Mouse (Mus musculus) neural tube, embryonic 13.5 days (tissue): ENCODE data around the gene Nup50. TPM values are rescaled to one million over a fixed set of nuclear protein-coding genes. Genes with fewer than 3 reads are reported as not detected.
A peak's percentile ranks its signal among the peaks of the same experiment; 100 is the strongest.

Source experiments
- ATAC-seq: fragments of 200-750 bp; cut with Nextera tagmentation; 2 replicates; pipeline ENCODE4 v1.8.0; 2017; ENCODE audit warnings: low read depth, mild to moderate bottlenecking, moderate TSS enrichment, moderate library complexity
- H3K27ac ChIP-seq: fragments of 300-500 bp; sonication (generic); replicated peaks from 2 replicates; pipeline ENCODE4 v1.5.1; 2015; ENCODE audit warnings: moderate library complexity, mild to moderate bottlenecking, inconsistent platforms
- H3K27me3 ChIP-seq: fragments of 300-500 bp; sonication (generic); 2 replicates; pipeline ENCODE4 v1.6.1; 2015; ENCODE audit warnings: mild to moderate bottlenecking, inconsistent platforms
- H3K36me3 ChIP-seq: fragments of 300-500 bp; sonication (generic); 2 replicates; pipeline ENCODE4 v1.6.1; 2015; ENCODE audit warnings: mild to moderate bottlenecking, inconsistent platforms
- H3K4me1 ChIP-seq: fragments of 300-500 bp; sonication (generic); replicated peaks from 2 replicates; pipeline ENCODE4 v1.6.1; 2015; ENCODE audit warnings: inconsistent platforms
- H3K4me2 ChIP-seq: fragments of 300-500 bp; sonication (generic); 2 replicates; pipeline ENCODE4 v1.6.1; 2015; ENCODE audit warnings: inconsistent platforms, mild to moderate bottlenecking, moderate library complexity
- H3K4me3 ChIP-seq: fragments of 300-500 bp; sonication (generic); 2 replicates; pipeline ENCODE4 v1.5.1; 2015; ENCODE audit warnings: mild to moderate bottlenecking, inconsistent platforms
- H3K9ac ChIP-seq: fragments of 300-500 bp; sonication (generic); 2 replicates; pipeline ENCODE4 v1.6.1; 2015; ENCODE audit warnings: moderate library complexity, mild to moderate bottlenecking, inconsistent platforms
- H3K9me3 ChIP-seq: fragments of 300-500 bp; sonication (generic); 2 replicates; pipeline ENCODE4 v1.6.1; 2016; ENCODE audit warnings: inconsistent platforms
- WGBS: fragments of 180-500 bp; shearing (Covaris S2); methylation state at CpG from one replicate; pipeline ENCODE4 v1.1.7; 2015; 5-methylcytosine and 5-hydroxymethylcytosine counted together
- polyA plus RNA-seq: library from polyadenylated mRNA; unstranded; fragments of >200 nt; fragmentation: Nextera tagmentation; extraction: Ambion mirVana; gene quantifications from 2 replicates; pipeline ENCODE4 v1.2.1, GENCODE M21; 2015

Nup50 gene
- polyA plus RNA-seq, 1 experiment from 2014 or later: 27.4 TPM

DNA sequence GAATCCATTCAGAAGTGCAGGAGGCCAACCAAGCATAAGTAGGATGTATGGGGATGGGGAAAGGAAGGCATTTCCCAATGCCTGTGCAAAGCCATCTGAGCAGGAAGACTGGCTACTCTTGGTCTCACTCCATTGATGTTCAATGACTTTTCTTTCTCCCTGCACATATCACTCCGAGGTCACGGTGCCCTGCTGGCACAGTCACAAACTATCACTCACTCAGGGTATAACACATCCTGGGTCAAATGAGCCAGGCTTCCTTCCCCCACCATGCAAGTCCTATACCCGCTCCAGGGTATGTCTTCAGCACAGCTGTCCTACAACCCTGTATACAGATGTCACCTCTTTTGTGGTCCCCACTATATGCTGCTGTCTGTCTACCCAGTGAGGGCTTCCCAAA, 35.1 kb downstream of the Nup50 start:
- Histone ChIP-seq H3K27ac (no peak overlapping the region; the same call in 1 of the 2 replicates), H3K4me2 (no peak overlapping the region), H3K9ac (no peak overlapping the region), H3K9me3 (no peaks in the 10 kb centered on the region), H3K4me1 (peaks cover 51% of the 10 kb centered on the region), H3K36me3 (peaks cover 56% of the 10 kb centered on the region), H3K4me3 (no peak overlapping the region), H3K27me3 (no peaks in the 10 kb centered on the region)
- 83% methylated on average over 3 of the region's 3 CpGs for WGBS
- ATAC-seq: no peak

DNA sequence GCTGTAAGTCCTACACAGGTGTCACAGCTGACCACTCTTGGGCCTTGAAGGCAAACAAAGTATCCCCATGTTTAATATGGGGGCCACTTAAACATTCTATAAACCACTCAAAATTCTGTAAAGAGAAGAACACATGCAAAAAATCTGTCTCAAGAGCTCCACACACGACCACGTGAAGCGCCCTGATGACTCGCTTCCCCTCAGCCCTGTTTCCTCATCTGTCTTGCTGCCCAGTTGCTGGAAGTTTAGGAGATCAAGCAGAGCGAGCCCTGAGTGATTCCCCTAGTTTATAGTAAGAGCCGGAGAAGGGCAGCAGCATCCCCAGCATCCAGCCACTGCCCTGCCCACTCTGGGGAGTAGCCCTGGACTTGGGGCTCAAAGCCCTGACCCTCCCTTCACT, 36.7 kb downstream of the Nup50 start:
- peaks cover 41% of the 10 kb centered on the region for H3K36me3 ChIP-seq
- no peak overlapping the region for H3K27ac ChIP-seq
- no peaks in the 10 kb centered on the region for H3K27me3 ChIP-seq
- WGBS: 92% methylated on average over 6 of the region's 6 CpGs
- H3K9me3 ChIP-seq: no peaks in the 10 kb centered on the region
- peaks cover 54% of the 10 kb centered on the region for H3K4me1 ChIP-seq
- no peak for ATAC-seq
- no peak overlapping the region for H3K4me2 ChIP-seq
- H3K9ac ChIP-seq: no peak overlapping the region
- no peak overlapping the region for H3K4me3 ChIP-seq

DNA sequence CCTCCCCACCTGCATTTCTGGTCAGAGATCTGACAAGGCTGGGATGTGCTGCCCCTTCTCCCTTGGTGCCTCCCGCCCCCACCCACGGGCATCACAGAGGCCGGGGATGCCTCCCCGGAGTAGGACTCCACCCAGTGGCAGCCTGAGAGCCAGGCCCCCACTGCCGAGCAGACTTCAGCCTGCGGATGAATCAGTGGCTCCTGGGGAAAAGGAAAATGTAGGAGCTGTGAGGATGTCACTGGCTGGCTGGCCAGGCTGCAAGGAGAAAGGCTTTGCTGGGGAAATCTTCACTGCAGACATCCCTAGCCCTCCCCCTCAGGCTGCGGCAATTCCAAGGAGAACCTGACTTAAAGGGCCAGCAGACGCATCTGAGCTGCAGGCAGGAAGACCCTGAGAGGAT, 37.5 kb downstream of the Nup50 start:
- H3K4me1 ChIP-seq: peaks cover 59% of the 10 kb centered on the region
- peak overlapping the region; percentile 27 for H3K4me2 ChIP-seq
- H3K36me3 ChIP-seq: peaks cover 33% of the 10 kb centered on the region
- H3K9me3 ChIP-seq: no peaks in the 10 kb centered on the region
- ATAC-seq: 0 out of 2 replicates have a peak, but pooled peaks have one; percentile 13
- no peaks in the 10 kb centered on the region for H3K27me3 ChIP-seq
- peak overlapping the region; percentile 61 for H3K9ac ChIP-seq
- 28% methylated on average over 8 of the region's 8 CpGs for WGBS
- H3K4me3 ChIP-seq: peak overlapping the region; percentile 13; the same call in 1 of the 2 replicates
- peak overlapping the region; percentile 77 for H3K27ac ChIP-seq

DNA sequence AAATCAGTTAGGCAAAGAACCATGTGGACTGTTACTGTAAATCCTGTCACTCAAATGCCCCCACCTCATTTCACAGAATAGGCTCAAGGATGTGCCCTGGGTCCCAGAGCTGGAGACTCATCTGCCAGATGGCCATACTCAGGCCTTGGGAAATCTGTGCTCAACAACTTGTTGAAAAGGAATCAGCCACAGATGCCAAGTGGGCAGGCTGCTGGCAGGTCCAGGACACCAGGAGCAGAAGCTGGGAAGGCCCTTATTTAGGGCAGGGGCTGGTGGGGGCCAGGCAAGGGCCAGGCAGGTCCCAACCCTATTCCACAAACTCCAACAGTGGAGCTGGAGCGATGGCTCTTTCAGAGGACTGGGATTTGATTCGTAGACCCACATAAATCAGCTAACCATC, 39.3 kb downstream of the Nup50 start:
- Histone ChIP-seq H3K36me3 (0 out of 2 replicates have a peak, but pooled peaks cover 16% of the 10 kb centered on the region), H3K9ac (no peak overlapping the region), H3K4me1 (peaks cover 68% of the 10 kb centered on the region), H3K4me2 (no peak overlapping the region), H3K4me3 (no peak overlapping the region), H3K9me3 (no peaks in the 10 kb centered on the region), H3K27me3 (no peaks in the 10 kb centered on the region), H3K27ac (no peak overlapping the region)
- 75% methylated on average over 2 of the region's 2 CpGs for WGBS
- no peak for ATAC-seq

DNA sequence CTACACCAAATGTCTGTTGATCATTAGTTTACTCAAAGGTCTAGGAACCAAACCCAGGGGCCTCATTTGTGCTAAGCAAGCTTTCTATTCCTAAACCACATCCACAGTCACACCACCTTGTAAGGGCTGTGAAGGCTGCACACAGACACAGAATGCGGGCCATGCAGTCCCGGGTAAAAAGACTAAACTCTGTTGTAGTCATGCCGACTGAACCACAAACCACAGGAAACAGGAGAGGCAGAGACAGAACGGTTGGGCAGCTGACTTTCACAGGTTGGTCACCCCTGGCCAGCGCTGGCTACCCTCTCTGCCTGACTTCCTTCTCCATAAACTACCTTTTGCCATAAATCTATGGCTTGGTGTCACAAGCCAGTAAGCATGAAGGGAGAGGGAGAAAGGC, 41.6 kb downstream of the Nup50 start:
- H3K4me2 ChIP-seq: no peak overlapping the region
- no peak for ATAC-seq
- 0 out of 2 replicates have a peak, but pooled peaks cover 3% of the 10 kb centered on the region for H3K36me3 ChIP-seq
- H3K4me1 ChIP-seq: peaks cover 45% of the 10 kb centered on the region
- H3K4me3 ChIP-seq: no peak overlapping the region
- 73% methylated on average over 5 of the region's 5 CpGs for WGBS
- no peaks in the 10 kb centered on the region for H3K9me3 ChIP-seq
- H3K27ac ChIP-seq: no peak overlapping the region
- H3K9ac ChIP-seq: no peak overlapping the region
- no peaks in the 10 kb centered on the region for H3K27me3 ChIP-seq

DNA sequence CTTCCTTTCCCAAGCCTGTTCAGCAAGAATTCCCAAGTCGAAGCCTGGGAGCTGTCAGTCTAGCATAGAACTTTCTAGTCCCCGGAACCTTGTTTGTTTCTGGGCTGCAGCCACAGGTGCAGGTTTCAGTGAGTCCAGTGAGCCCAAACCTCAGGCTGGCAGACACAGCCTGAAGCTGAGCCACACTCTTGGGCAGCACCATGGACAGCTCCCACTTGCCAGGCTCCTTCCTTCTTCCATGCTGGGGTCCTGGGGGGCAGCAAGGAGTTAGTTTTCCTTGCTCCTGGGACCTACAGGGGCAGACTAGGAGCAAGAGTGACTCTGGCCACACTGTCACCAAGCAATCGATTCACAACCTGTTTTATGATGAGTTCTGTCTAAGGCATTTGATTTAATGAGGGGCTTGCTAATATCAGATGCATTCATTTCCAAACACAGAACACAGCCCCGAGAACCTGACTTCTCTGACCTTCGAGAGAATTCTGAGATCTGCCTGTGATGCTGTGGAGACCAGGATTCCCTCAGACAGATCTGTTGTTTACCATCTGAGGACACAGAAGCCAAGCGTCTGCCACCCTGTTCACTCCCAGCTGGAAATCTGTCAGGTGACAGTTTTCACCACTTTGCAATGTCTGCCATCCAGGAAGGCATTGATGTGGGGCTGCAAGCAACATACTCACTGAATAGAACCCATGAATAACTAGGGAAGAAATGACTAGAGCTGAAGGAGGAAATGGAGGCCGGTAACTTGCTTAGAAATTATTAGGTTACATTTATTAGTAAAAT, 42.6 kb downstream of the Nup50 start:
- WGBS: 61% methylated on average over 7 of the region's 7 CpGs
- peaks cover 12% of the 10 kb centered on the region; the same call in 1 of the 2 replicates for H3K36me3 ChIP-seq
- H3K4me3 ChIP-seq: no peak overlapping the region
- H3K27me3 ChIP-seq: no peaks in the 10 kb centered on the region
- H3K4me1 ChIP-seq: peaks cover 35% of the 10 kb centered on the region
- no peak for ATAC-seq
- H3K9me3 ChIP-seq: no peaks in the 10 kb centered on the region
- no peak overlapping the region for H3K27ac ChIP-seq
- no peak overlapping the region for H3K9ac ChIP-seq
- H3K4me2 ChIP-seq: no peak overlapping the region

DNA sequence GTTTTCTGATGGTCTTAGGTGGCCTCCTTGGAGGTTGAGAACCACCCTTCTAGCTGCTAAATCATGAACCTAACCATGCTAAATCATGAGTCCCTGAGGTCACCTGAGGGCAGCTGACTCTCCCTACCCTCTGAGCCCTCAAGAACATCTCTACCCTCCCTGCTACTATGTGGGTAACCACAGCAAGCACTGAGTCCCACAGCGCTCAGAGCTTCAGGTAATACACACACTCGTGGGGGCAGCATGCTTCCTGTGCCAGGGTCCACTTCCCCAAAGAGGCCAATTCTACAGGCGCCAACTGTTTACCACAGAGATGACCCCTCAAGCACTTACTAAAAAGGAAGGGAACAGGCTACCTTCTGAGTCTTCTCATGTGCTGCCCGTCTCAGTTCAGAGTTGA, 45.3 kb downstream of the Nup50 start:
- H3K4me3 ChIP-seq: no peak overlapping the region
- ATAC-seq: no peak
- H3K4me1 ChIP-seq: peaks cover 30% of the 10 kb centered on the region
- no peak overlapping the region for H3K27ac ChIP-seq
- peaks cover 12% of the 10 kb centered on the region; the same call in 1 of the 2 replicates for H3K36me3 ChIP-seq
- H3K4me2 ChIP-seq: no peak overlapping the region
- no peaks in the 10 kb centered on the region for H3K27me3 ChIP-seq
- H3K9ac ChIP-seq: no peak overlapping the region
- WGBS: 92% methylated on average over 4 of the region's 4 CpGs
- no peaks in the 10 kb centered on the region for H3K9me3 ChIP-seq

DNA sequence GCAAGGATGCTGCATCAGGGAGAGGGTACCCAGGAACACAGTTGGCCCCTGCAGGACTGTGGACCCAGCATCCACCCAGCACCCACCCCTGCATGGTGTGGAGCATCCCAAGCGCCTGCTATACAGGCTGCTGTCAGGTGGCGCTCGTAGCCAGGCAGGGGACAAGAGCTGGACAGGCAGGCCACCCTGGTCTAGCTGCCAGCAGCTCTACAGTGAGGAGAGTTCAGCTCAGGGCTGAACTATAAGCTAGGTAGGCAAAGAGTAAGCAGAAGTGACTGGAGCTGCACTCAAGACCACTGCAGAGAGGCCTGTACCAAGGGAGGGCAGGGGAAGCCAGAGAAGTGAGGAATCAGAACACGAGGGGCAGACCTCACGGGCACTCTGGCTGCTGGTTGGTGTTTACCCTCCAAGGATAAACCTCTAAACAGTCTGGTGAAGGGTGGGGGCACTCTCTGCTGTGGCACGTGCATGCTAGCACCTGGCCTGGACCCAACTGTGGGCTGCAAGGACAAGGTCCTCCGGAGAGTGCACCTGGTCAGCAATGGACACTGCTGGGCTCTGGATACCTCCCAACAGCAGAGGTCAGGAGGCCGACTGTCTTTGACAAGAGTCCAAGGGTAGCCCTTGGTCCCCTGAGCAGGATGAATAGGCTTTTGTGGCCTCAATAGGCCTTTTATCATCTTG, 49.8 kb downstream of the Nup50 start:
- Histone ChIP-seq H3K4me1 (peaks cover 46% of the 10 kb centered on the region), H3K9me3 (no peaks in the 10 kb centered on the region), H3K4me2 (no peak overlapping the region), H3K36me3 (peaks cover 12% of the 10 kb centered on the region; the same call in 1 of the 2 replicates), H3K4me3 (no peak overlapping the region), H3K9ac (peak overlapping the region; percentile 12; the same call in 1 of the 2 replicates), H3K27ac (no peak overlapping the region), H3K27me3 (no peaks in the 10 kb centered on the region)
- ATAC-seq: 0 out of 2 replicates have a peak, but pooled peaks have one; percentile 37
- WGBS: 40% methylated on average over 8 of the region's 8 CpGs

DNA sequence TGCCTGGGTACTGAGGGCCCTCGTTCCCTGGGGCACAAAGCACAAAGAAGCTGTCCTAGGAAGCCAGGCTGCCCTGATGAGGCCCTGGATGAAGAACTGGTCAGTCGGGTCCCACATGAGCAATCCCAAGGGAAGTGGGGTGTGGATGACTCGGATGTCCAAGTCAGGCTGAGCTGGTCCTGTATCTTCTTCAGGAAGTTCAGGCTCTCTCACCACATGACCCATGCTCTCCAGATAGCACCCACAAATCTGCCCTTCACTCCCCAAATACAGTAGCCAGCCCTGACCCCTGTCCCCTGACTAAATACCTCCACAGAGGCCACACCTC, 50.3 kb downstream of the Nup50 start:
- no peaks in the 10 kb centered on the region for H3K27me3 ChIP-seq
- ATAC-seq: 0 out of 2 replicates have a peak, but pooled peaks have one; percentile 19
- H3K9me3 ChIP-seq: no peaks in the 10 kb centered on the region
- H3K27ac ChIP-seq: no peak overlapping the region
- H3K4me2 ChIP-seq: no peak overlapping the region
- 9% methylated on average over 3 of the region's 3 CpGs for WGBS
- no peak overlapping the region for H3K4me3 ChIP-seq
- H3K36me3 ChIP-seq: peaks cover 12% of the 10 kb centered on the region; the same call in 1 of the 2 replicates
- H3K4me1 ChIP-seq: peaks cover 46% of the 10 kb centered on the region
- H3K9ac ChIP-seq: 0 out of 2 replicates have a peak overlapping the region, but pooled peaks have one; percentile 12

DNA sequence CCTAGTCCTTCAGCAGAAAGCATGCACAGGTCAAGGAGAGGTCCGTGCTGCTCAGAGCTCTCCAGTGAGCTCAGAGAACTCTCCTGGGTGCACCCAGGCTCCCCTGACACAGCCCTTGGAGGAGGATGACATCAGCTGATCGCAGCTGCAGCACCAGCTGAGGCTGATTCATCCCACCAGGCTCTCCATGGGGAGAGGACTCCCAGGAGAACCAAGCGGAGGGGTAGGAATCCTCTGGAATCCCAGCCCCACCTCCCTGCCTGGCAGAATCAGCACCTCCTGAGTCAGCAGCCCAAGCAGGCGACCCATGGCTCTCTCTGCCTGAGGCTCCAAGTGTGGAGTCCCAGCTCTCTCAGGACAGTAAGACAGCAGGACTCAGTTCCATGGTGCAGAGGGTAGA, 52.5 kb downstream of the Nup50 start:
- no peak overlapping the region for H3K9ac ChIP-seq
- no peak for ATAC-seq

DNA sequence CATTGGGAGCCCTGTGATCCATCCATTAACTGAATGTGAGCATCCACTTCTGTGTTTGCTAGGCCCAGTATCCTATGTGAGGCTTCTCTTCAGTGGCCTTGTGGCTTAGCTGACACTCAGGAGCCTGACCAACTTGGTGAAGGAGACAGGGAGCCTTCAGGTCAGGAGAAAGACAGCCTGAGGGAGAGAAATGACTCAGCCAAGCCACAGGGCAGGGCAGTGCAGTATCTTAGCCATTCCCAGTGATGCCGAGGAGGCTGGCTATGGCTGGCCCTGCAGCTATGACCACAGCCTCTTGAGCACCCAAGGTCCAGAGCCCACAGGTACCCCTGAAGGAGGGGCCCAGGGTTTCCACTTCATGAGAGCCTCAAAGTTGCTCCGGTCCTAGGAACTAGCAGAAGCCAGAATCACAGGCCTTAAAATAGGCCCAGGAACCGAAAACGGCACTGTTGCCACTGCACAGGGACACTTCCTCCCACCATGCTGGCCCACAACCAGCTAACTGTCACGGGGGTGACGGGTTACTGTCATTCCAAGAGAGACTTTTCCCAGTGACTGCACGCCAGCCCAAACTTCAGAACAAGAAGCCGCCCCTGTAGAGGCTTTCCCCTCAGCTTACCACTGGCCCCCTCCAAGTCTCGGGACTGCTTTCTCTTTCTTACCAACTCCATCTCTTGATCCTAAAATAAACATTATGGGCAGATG, 58.5 kb downstream of the Nup50 start:
- Histone ChIP-seq H3K4me1 (peaks cover 41% of the 10 kb centered on the region), H3K9me3 (no peaks in the 10 kb centered on the region), H3K27ac (no peak overlapping the region), H3K36me3 (0 out of 2 replicates have a peak, but pooled peaks cover 7% of the 10 kb centered on the region), H3K27me3 (no peaks in the 10 kb centered on the region), H3K4me2 (no peak overlapping the region), H3K4me3 (no peak overlapping the region), H3K9ac (no peak overlapping the region)
- ATAC-seq: no peak
- 83% methylated on average over 9 of the region's 9 CpGs for WGBS

More for the DNA sequence above, 52.5 kb downstream of the Nup50 start:
- no peak overlapping the region for H3K27ac ChIP-seq
- H3K9me3 ChIP-seq: no peaks in the 10 kb centered on the region
- H3K4me1 ChIP-seq: peaks cover 46% of the 10 kb centered on the region
- no peak overlapping the region for H3K4me2 ChIP-seq
- H3K36me3 ChIP-seq: no peaks in the 10 kb centered on the region
- 35% methylated on average over 4 of the region's 4 CpGs for WGBS
- H3K4me3 ChIP-seq: no peak overlapping the region
- H3K27me3 ChIP-seq: no peaks in the 10 kb centered on the region

DNA sequence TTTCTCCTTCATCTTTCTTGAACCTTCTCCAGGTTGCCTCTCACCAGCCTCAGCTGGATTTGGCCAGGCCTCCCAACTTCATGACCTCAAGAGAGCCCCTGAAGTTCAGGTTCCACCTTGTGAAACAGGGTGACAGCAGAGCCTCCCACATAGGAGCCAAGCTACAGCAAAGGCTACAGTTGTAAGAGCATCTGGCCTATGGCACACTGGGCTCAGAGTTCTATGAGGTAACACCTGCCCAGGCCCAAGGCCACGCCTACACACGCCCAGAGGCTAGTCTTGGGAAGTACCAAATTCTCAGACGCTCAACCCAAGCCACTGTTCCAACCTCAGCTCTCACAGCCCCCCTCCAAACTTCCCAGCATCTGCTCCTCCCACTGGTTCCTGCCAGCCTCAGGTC, 59.7 kb downstream of the Nup50 start:
- Histone ChIP-seq H3K9ac (no peak overlapping the region), H3K9me3 (no peaks in the 10 kb centered on the region), H3K36me3 (0 out of 2 replicates have a peak, but pooled peaks cover 7% of the 10 kb centered on the region), H3K4me2 (no peak overlapping the region), H3K27me3 (no peaks in the 10 kb centered on the region), H3K27ac (no peak overlapping the region), H3K4me1 (peaks cover 43% of the 10 kb centered on the region), H3K4me3 (no peak overlapping the region)
- ATAC-seq: no peak
- WGBS: 84% methylated on average over 3 of the region's 3 CpGs
